Mouse (Mus musculus): ENCODE measurements around the gene Zeb2.

DNA sequence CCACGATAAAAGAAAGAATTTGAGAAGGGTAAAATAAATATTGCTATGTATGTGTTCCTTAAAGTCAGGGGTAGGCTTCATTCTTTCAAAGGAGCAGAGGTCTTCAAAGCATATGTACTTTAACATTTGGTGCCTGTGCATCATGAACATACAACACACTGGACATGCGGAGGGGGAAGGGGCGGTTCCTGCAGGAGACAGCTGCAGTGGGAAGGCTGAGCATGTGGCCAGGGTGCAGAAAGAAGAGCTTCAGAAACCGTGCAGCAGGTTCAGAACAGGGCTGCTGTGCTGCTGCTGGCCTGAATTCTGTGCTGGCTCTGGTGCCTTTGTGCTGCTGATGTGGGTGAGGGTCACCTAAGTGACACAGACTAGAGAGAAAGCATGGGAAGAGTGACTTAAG is 64.6 kb downstream of the Zeb2 start:
- TF ChIP-seq CTCF (IDR thresholded peaks at IDR 0.05; ENCODE audit: borderline replicate concordance, control insufficient read depth, extremely low read depth, insufficient read depth, low read length, poor library complexity) (no peak), POLR2A (IDR thresholded peaks at IDR 0.05; ENCODE audit: control insufficient read depth, extremely low read depth, insufficient read depth, low read length, poor library complexity) (no peak)

Measured in thymus, adult 2 months (tissue).